Mouse (Mus musculus) CH12.LX (cell line): Measurements from ENCODE around the gene Fam50a. TPM values are rescaled to one million over a fixed set of nuclear protein-coding genes. Genes with fewer than 3 reads are reported as not detected.

Source experiments
- DNase-seq: peaks from one replicate; pipeline ENCODE4 v3.0.0-alpha.2; 2013; ENCODE audit errors: extremely low read depth
- H3K27ac ChIP-seq: 2 replicates; pipeline ENCODE4 v1.5.1; 2012; ENCODE audit warnings: low read depth, mild to moderate bottlenecking, control low read depth, moderate library complexity; ENCODE audit not compliant: insufficient read depth
- H3K27me3 ChIP-seq: replicated peaks from 2 replicates; pipeline ENCODE3; 2012; ENCODE audit warnings: inconsistent platforms
- H3K36me3 ChIP-seq, 2 experiments: replicated peaks in 1 of 2; 2 replicates each; pipeline versions ENCODE3 to v1.6.1; 2012; ENCODE audit warnings: inconsistent platforms in 1 of 2, low read length in 1 of 2, mild to moderate bottlenecking in 1 of 2, mixed read lengths in 1 of 2, moderate library complexity in 1 of 2; ENCODE audit not compliant: control insufficient read depth in 1 of 2, insufficient read depth in 1 of 2
- H3K4me1 ChIP-seq, 2 experiments: 2 replicates each; pipeline ENCODE4 v1.6.1; 2012; ENCODE audit warnings: inconsistent platforms in 1 of 2, moderate library complexity in 1 of 2; ENCODE audit not compliant: insufficient read depth in 2 of 2, control insufficient read depth in 1 of 2
- H3K4me2 ChIP-seq: 2 replicates; pipeline ENCODE4 v1.6.1; 2012; ENCODE audit warnings: low read depth, mild to moderate bottlenecking, control low read depth; ENCODE audit not compliant: poor library complexity, insufficient read depth, severe bottlenecking
- H3K4me3 ChIP-seq, 3 experiments: fragments of 150-350 bp in 1 of 3; sonication (generic) in 1 of 3; replicated peaks in 1 of 3; 2 replicates each; pipeline versions ENCODE3 to v1.5.1; 2011 to 2012; ENCODE audit warnings: low read depth in 2 of 3, low read length in 2 of 3, mild to moderate bottlenecking in 2 of 3, moderate library complexity in 2 of 3, control low read depth in 1 of 3, improper control_type of control experiment in 1 of 3, inconsistent platforms in 1 of 3, mixed read lengths in 1 of 3; ENCODE audit not compliant: poor library complexity in 1 of 3
- H3K79me2 ChIP-seq: replicated peaks from 2 replicates; pipeline ENCODE4 v1.6.1; 2012; ENCODE audit warnings: mild to moderate bottlenecking, moderate library complexity; ENCODE audit not compliant: control insufficient read depth, poor library complexity, insufficient read depth, severe bottlenecking; ENCODE audit errors: extremely low read depth
- H3K9ac ChIP-seq: 2 replicates; pipeline ENCODE4 v1.6.1; 2012; ENCODE audit warnings: low read depth, mild to moderate bottlenecking, control low read depth, moderate library complexity; ENCODE audit not compliant: insufficient read depth
- H3K9me3 ChIP-seq: replicated peaks from 2 replicates; pipeline ENCODE3; 2012; ENCODE audit warnings: low read length, inconsistent platforms, mixed read lengths
- ELF1 ChIP-seq: IDR thresholded peaks from 2 replicates; pipeline ENCODE4 v1.6.1; 2014; ENCODE audit warnings: low read depth, mild to moderate bottlenecking, inconsistent platforms, low read length, improper control_type of control experiment
- EP300 ChIP-seq: IDR thresholded peaks from 2 replicates; pipeline ENCODE4 v1.6.1; 2011; ENCODE audit warnings: low read length, improper control_type of control experiment
- HCFC1 ChIP-seq: IDR thresholded peaks from 2 replicates; pipeline ENCODE4 v1.6.1; 2012; ENCODE audit warnings: low read depth, mild to moderate bottlenecking, inconsistent platforms, low read length, improper control_type of control experiment
- IRF4 ChIP-seq: IDR thresholded peaks from 2 replicates; pipeline ENCODE4 v1.6.1; 2014; ENCODE audit warnings: low read depth, mild to moderate bottlenecking, inconsistent platforms, low read length, improper control_type of control experiment
- KAT2A ChIP-seq: IDR thresholded peaks from 2 replicates; pipeline ENCODE4 v1.6.1; 2012; ENCODE audit warnings: low read length, improper control_type of control experiment, inconsistent platforms; ENCODE audit not compliant: insufficient replicate concordance
- MAFK ChIP-seq: IDR thresholded peaks from 2 replicates; pipeline ENCODE4 v1.6.1; 2011; ENCODE audit warnings: low read length, improper control_type of control experiment; ENCODE audit not compliant: insufficient replicate concordance
- MAX ChIP-seq: IDR thresholded peaks from 2 replicates; pipeline ENCODE4 v1.6.1; 2011; ENCODE audit warnings: low read length, improper control_type of control experiment
- MEF2A ChIP-seq: IDR thresholded peaks from 2 replicates; pipeline ENCODE4 v1.6.1; 2014; ENCODE audit warnings: low read depth, mild to moderate bottlenecking, inconsistent platforms, low read length, improper control_type of control experiment, borderline replicate concordance
- MXI1 ChIP-seq: IDR thresholded peaks from 2 replicates; pipeline ENCODE4 v1.6.1; 2011; ENCODE audit warnings: mild to moderate bottlenecking, low read depth, low read length, improper control_type of control experiment
- MYC ChIP-seq: IDR thresholded peaks from 2 replicates; pipeline ENCODE4 v1.6.1; 2011; ENCODE audit warnings: low read depth, mild to moderate bottlenecking, improper control_type of control experiment, low read length
- NELFE ChIP-seq: IDR thresholded peaks from 2 replicates; pipeline ENCODE4 v1.6.1; 2011; ENCODE audit warnings: low read depth, low read length, improper control_type of control experiment
- NRF1 ChIP-seq: IDR thresholded peaks from 2 replicates; pipeline ENCODE4 v1.6.1; 2014; ENCODE audit warnings: low read depth, mild to moderate bottlenecking, inconsistent platforms, low read length, improper control_type of control experiment, moderate library complexity
- POLR2A ChIP-seq: IDR thresholded peaks from 2 replicates; pipeline ENCODE4 v1.6.1; 2011; ENCODE audit warnings: low read depth, mild to moderate bottlenecking, improper control_type of control experiment, low read length
- POLR2AphosphoS2 ChIP-seq: IDR thresholded peaks from 2 replicates; pipeline ENCODE4 v1.6.1; 2011; ENCODE audit warnings: low read depth, low read length, improper control_type of control experiment
- SIN3A ChIP-seq: IDR thresholded peaks from 2 replicates; pipeline ENCODE4 v1.6.1; 2012; ENCODE audit warnings: low read length, improper control_type of control experiment, inconsistent platforms
- SMC3 ChIP-seq: IDR thresholded peaks from 2 replicates; pipeline ENCODE4 v1.6.1; 2011; ENCODE audit warnings: low read depth, low read length, improper control_type of control experiment
- TCF12 ChIP-seq: IDR thresholded peaks from 2 replicates; pipeline ENCODE4 v1.6.1; 2014; ENCODE audit warnings: low read depth, mild to moderate bottlenecking, inconsistent platforms, low read length, improper control_type of control experiment
- UBTF ChIP-seq: IDR thresholded peaks from 2 replicates; pipeline ENCODE4 v1.6.1; 2012; ENCODE audit warnings: low read depth, mild to moderate bottlenecking, inconsistent platforms, low read length, improper control_type of control experiment, moderate library complexity
- ZNF384 ChIP-seq: IDR thresholded peaks from 2 replicates; pipeline ENCODE4 v1.6.1; 2012; ENCODE audit warnings: low read depth, low read length, improper control_type of control experiment, inconsistent platforms
- dilution Hi-C: fragments of 300-500 bp; cut with MboI; formaldehyde crosslinking; loops from 2 replicates; pipeline ENCODE4 v1.14.3; 2020; ENCODE audit warnings: low sequenced_read_pairs; ENCODE audit not compliant: extremely low pct_unique_long_range_greater_than_20kb, extremely low pct_ligation_motif_present
- in situ Hi-C: fragments of 300-500 bp; cut with MboI; formaldehyde crosslinking; loops from 3 replicates; pipeline ENCODE4 v1.14.3; 2019; ENCODE audit warnings: low sequenced_read_pairs, low pct_ligation_motif_present, low pct_unique_long_range_greater_than_20kb, mixed read lengths
- polyA plus RNA-seq: library from polyadenylated mRNA; unstranded; fragments of >175 nt; gene quantifications from 2 replicates; pipeline ENCODE4 v1.2.1, GENCODE M21; 2012; ENCODE audit warnings: low read depth; ENCODE audit not compliant: insufficient read length
- total RNA-seq, 2 experiments: library from RNA; depleted of rRNA; stranded (reverse); fragments of 300-350 nt in 1 of 2; fragments of >200 nt in 1 of 2; gene quantifications; 2 replicates each; pipeline ENCODE4 v1.2.3; 2012 to 2014

Fam50a gene
- total and polyA plus RNA-seq, 3 experiments, result 8.3 to 47.0 (median 30.4) TPM

DNA sequence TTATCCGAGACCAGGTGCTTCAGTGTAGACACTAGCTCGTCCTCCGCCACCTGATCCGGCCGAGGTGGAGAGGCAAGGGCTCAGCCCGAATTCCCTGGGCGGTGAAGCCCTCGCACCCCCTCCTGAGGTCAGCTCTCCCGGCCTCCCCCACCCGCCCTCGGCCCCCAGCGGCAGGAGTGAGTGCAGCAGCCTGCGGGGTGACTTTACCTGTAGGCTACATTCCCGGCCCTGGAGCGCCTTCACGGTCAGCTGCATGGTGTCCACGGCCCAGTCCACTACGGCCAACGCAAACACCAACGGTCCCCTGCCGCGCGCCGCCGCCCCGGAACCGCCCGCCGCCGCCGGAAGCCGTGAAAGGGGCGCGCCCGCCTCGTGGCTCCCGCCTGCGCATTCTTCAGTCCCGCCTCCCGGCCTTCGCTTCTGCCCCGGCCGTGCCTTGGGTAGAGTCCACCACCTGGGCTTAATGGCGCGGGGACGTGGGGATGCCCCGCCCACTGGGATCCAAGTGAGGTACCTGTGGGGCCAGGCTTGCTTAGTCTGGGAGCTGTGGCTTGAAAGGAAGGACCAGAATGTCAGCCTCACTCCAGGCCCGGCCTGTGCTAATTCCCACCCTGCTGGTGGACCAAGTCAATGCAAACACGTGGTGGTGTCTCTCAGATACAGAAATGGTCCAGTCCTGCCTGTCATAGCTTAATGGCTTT is 55.5 kb downstream of the Fam50a start:
- Histone ChIP-seq H3K4me3 (peak overlapping the region; percentile 67 to 88 (median 70)), H3K9me3 (no peaks in the 10 kb centered on the region), H3K27me3 (no peaks in the 10 kb centered on the region), H3K4me1 (peaks cover 12 to 35% of the 10 kb centered on the region in 2 experiments; a peak in 3 of 4 replicates), H3K4me2 (peak overlapping the region; percentile 65), H3K79me2 (peaks cover 9% of the 10 kb centered on the region), H3K9ac (peak overlapping the region; percentile 83), H3K36me3 (peaks cover 21 to 36% of the 10 kb centered on the region in 2 experiments), H3K27ac (peak overlapping the region; percentile 46; the same call in 1 of the 2 replicates)
- in situ Hi-C loops (no loop called here), dilution Hi-C loops (no loop called here)
- peak; percentile 48 for DNase-seq
- TF ChIP-seq MXI1 (peak; percentile 83), MEF2A (0 out of 2 replicates have a peak, but pooled peaks have one; percentile 25), ELF1 (peak; percentile 43; the same call in 1 of the 2 replicates), MAFK (no peak), UBTF (no peak), MAX (peak; percentile 88; the same call in 1 of the 2 replicates), ZNF384 (no peak), SIN3A (peak; percentile 54; the same call in 1 of the 2 replicates), EP300 (no peak), IRF4 (peak; percentile 9; the same call in 1 of the 2 replicates), MYC (peak; percentile 81), KAT2A (0 out of 2 replicates have a peak, but pooled peaks have one; percentile 44), SMC3 (no peak), HCFC1 (peak; percentile 52), NRF1 (peak; percentile 77), NELFE (peak; percentile 36; the same call in 1 of the 2 replicates), TCF12 (peak; percentile 52; the same call in 1 of the 2 replicates), POLR2AphosphoS2 (peak; percentile 85; the same call in 1 of the 2 replicates), POLR2A (peak; percentile 68)

Other genes with a start within 250 kb of the Fam50a start
- gene Opn1mw, start 185.6 kb upstream of the Fam50a start, total RNA-seq (2012; rRNA removed), result not detected in 2 replicates
- not detected in 2 replicates for gene Opn1mw, start 185.6 kb upstream of the Fam50a start, total RNA-seq (2014; rRNA removed)
- not detected in 2 replicates for gene Opn1mw, start 185.6 kb upstream of the Fam50a start, polyA plus RNA-seq
- gene Mecp2, start 177.7 kb upstream of the Fam50a start, total RNA-seq (2012; rRNA removed), result 12.0 and 12.3 TPM in 2 replicates
- 9.9 and 12.2 TPM in 2 replicates for gene Mecp2, start 177.7 kb upstream of the Fam50a start, total RNA-seq (2014; rRNA removed)
- 12.0 and 15.5 TPM in 2 replicates for gene Mecp2, start 177.7 kb upstream of the Fam50a start, polyA plus RNA-seq
- not detected in 2 replicates for gene Tex28, start 145.2 kb upstream of the Fam50a start, total RNA-seq (2012; rRNA removed)
- gene Tex28, start 145.2 kb upstream of the Fam50a start, total RNA-seq (2014; rRNA removed), result not detected in 2 replicates
- not detected in 2 replicates for gene Tex28, start 145.2 kb upstream of the Fam50a start, polyA plus RNA-seq
- not detected in 2 replicates for gene Tktl1, start 135.8 kb upstream of the Fam50a start, total RNA-seq (2012; rRNA removed)
- not detected in 2 replicates for gene Tktl1, start 135.8 kb upstream of the Fam50a start, total RNA-seq (2014; rRNA removed)
- gene Tktl1, start 135.8 kb upstream of the Fam50a start, polyA plus RNA-seq, result not detected in 2 replicates
- 78.7 and 82.4 TPM in 2 replicates for gene Flna, start 63.2 kb upstream of the Fam50a start, total RNA-seq (2012; rRNA removed)
- 56.8 and 70.2 TPM in 2 replicates for gene Flna, start 63.2 kb upstream of the Fam50a start, total RNA-seq (2014; rRNA removed)
- gene Flna, start 63.2 kb upstream of the Fam50a start, polyA plus RNA-seq, result 82.6 and 91.6 TPM in 2 replicates
- gene Emd, start 58.3 kb upstream of the Fam50a start, total RNA-seq (2012; rRNA removed), result 65.4 and 65.6 TPM in 2 replicates
- gene Emd, start 58.3 kb upstream of the Fam50a start, total RNA-seq (2014; rRNA removed), result 80.1 and 99.4 TPM in 2 replicates
- gene Emd, start 58.3 kb upstream of the Fam50a start, polyA plus RNA-seq, result 73.8 and 132 TPM in 2 replicates
- 3,647 and 3,697 TPM in 2 replicates for gene Rpl10, start 42.2 kb upstream of the Fam50a start, total RNA-seq (2012; rRNA removed)
- gene Rpl10, start 42.2 kb upstream of the Fam50a start, total RNA-seq (2014; rRNA removed), result 3,137 and 3,420 TPM in 2 replicates
- 200 and 459 TPM in 2 replicates for gene Rpl10, start 42.2 kb upstream of the Fam50a start, polyA plus RNA-seq
- 31.9 and 40.4 TPM in 2 replicates for gene Taz, start 31.1 kb upstream of the Fam50a start, total RNA-seq (2012; rRNA removed)
- 29.2 and 31.6 TPM in 2 replicates for gene Taz, start 31.1 kb upstream of the Fam50a start, total RNA-seq (2014; rRNA removed)
- 25.6 and 29.0 TPM in 2 replicates for gene Taz, start 31.1 kb upstream of the Fam50a start, polyA plus RNA-seq
- gene Dnase1l1, start 30.7 kb upstream of the Fam50a start, total RNA-seq (2012; rRNA removed), result 3.4 and 4.7 TPM in 2 replicates
- gene Dnase1l1, start 30.7 kb upstream of the Fam50a start, total RNA-seq (2014; rRNA removed), result 3.8 and 5.1 TPM in 2 replicates
- gene Dnase1l1, start 30.7 kb upstream of the Fam50a start, polyA plus RNA-seq, result 4.3 and 4.6 TPM in 2 replicates
- 47.2 and 53.8 TPM in 2 replicates for gene Atp6ap1, start 15.9 kb upstream of the Fam50a start, total RNA-seq (2012; rRNA removed)
- 52.8 and 53.3 TPM in 2 replicates for gene Atp6ap1, start 15.9 kb upstream of the Fam50a start, total RNA-seq (2014; rRNA removed)
- 61.3 and 66.4 TPM in 2 replicates for gene Atp6ap1, start 15.9 kb upstream of the Fam50a start, polyA plus RNA-seq
- 29.6 and 42.7 TPM in 2 replicates for gene Gdi1, start 8.0 kb upstream of the Fam50a start, total RNA-seq (2012; rRNA removed)
- 32.4 and 37.0 TPM in 2 replicates for gene Gdi1, start 8.0 kb upstream of the Fam50a start, total RNA-seq (2014; rRNA removed)
- 60.8 and 66.5 TPM in 2 replicates for gene Gdi1, start 8.0 kb upstream of the Fam50a start, polyA plus RNA-seq
- 2.6 and 4.9 TPM in 2 replicates for gene Plxna3, start 16.0 kb downstream of the Fam50a start, total RNA-seq (2012; rRNA removed)
- 1.4 and 2.0 TPM in 2 replicates for gene Plxna3, start 16.0 kb downstream of the Fam50a start, total RNA-seq (2014; rRNA removed)
- 4.1 and 5.0 TPM in 2 replicates for gene Plxna3, start 16.0 kb downstream of the Fam50a start, polyA plus RNA-seq
- 57.9 and 68.6 TPM in 2 replicates for gene Lage3, start 40.6 kb downstream of the Fam50a start, total RNA-seq (2012; rRNA removed)
- gene Lage3, start 40.6 kb downstream of the Fam50a start, total RNA-seq (2014; rRNA removed), result 102 and 118 TPM in 2 replicates
- 56.8 and 67.4 TPM in 2 replicates for gene Lage3, start 40.6 kb downstream of the Fam50a start, polyA plus RNA-seq
- gene Ubl4a, start 60.2 kb downstream of the Fam50a start, total RNA-seq (2012; rRNA removed), result 12.7 and 18.8 TPM in 2 replicates
- gene Ubl4a, start 60.2 kb downstream of the Fam50a start, total RNA-seq (2014; rRNA removed), result 17.6 and 19.3 TPM in 2 replicates
- gene Ubl4a, start 60.2 kb downstream of the Fam50a start, polyA plus RNA-seq, result 39.2 and 39.3 TPM in 2 replicates
- 7.4 and 11.6 TPM in 2 replicates for gene Slc10a3, start 60.3 kb downstream of the Fam50a start, total RNA-seq (2012; rRNA removed)
- gene Slc10a3, start 60.3 kb downstream of the Fam50a start, total RNA-seq (2014; rRNA removed), result 14.1 and 14.7 TPM in 2 replicates
- 11.2 and 12.0 TPM in 2 replicates for gene Slc10a3, start 60.3 kb downstream of the Fam50a start, polyA plus RNA-seq
- gene Fam3a, start 80.2 kb downstream of the Fam50a start, total RNA-seq (2012; rRNA removed), result 8.7 and 12.5 TPM in 2 replicates
- 7.1 and 7.7 TPM in 2 replicates for gene Fam3a, start 80.2 kb downstream of the Fam50a start, total RNA-seq (2014; rRNA removed)
- gene Fam3a, start 80.2 kb downstream of the Fam50a start, polyA plus RNA-seq, result 8.3 and 12.3 TPM in 2 replicates
- 37.9 and 40.6 TPM in 2 replicates for gene Ikbkg, start 80.3 kb downstream of the Fam50a start, total RNA-seq (2012; rRNA removed)
- 25.0 and 26.4 TPM in 2 replicates for gene Ikbkg, start 80.3 kb downstream of the Fam50a start, total RNA-seq (2014; rRNA removed)
- 20.5 and 28.3 TPM in 2 replicates for gene Ikbkg, start 80.3 kb downstream of the Fam50a start, polyA plus RNA-seq
- 35.9 and 41.0 TPM in 2 replicates for gene G6pdx, start 116.2 kb downstream of the Fam50a start, total RNA-seq (2012; rRNA removed)
- gene G6pdx, start 116.2 kb downstream of the Fam50a start, total RNA-seq (2014; rRNA removed), result 42.3 and 44.0 TPM in 2 replicates
- gene G6pdx, start 116.2 kb downstream of the Fam50a start, polyA plus RNA-seq, result 61.8 and 70.5 TPM in 2 replicates
- 0.25 and 0.59 TPM in 2 replicates for gene Gm6880, start 168.4 kb downstream of the Fam50a start, total RNA-seq (2012; rRNA removed)
- gene Gm6880, start 168.4 kb downstream of the Fam50a start, total RNA-seq (2014; rRNA removed), result not detected in 2 replicates
- gene Gm6880, start 168.4 kb downstream of the Fam50a start, polyA plus RNA-seq, result not detected in 2 replicates